Mouse (Mus musculus): ENCODE results near the gene Med29. TPM values are rescaled to one million over a fixed set of nuclear protein-coding genes. Genes with fewer than 3 reads are reported as not detected.
A peak's percentile ranks its signal among the peaks of the same experiment; 100 is the strongest.

Gene Med29
- polyA plus RNA-seq, 1 experiment from 2014 or later, result 42.2 TPM

GRCm38 (mm10) chr7:28367663-28368275, 24.7 kb downstream of the Med29 start:
- Histone ChIP-seq H3K27ac (ENCODE audit: low read depth, low read length) (no peak overlapping the region), H3K4me2 (ENCODE audit: low read depth, low read length) (no peak overlapping the region), H3K9ac (replicated peaks; ENCODE audit: low read depth, low read length) (no peak overlapping the region), H3K9me3 (ENCODE audit: control insufficient read depth, low read length) (no peaks in the 10 kb centered on the region), H3K36me3 (ENCODE audit: control insufficient read depth, insufficient read depth, low read length) (peaks cover 10% of the 10 kb centered on the region), H3K4me1 (ENCODE audit: control insufficient read depth, insufficient read depth, low read length) (peaks cover 9% of the 10 kb centered on the region; the same call in 1 of the 2 replicates), H3K27me3 (ENCODE audit: control insufficient read depth, insufficient read depth, low read length) (no peaks in the 10 kb centered on the region), H3K4me3 (ENCODE audit: low read depth, low read length) (no peak overlapping the region)
- ATAC-seq (ENCODE audit: low read depth), result no peak
- WGBS, result 91% methylated on average over 16 of the region's 16 CpGs

DNA sequence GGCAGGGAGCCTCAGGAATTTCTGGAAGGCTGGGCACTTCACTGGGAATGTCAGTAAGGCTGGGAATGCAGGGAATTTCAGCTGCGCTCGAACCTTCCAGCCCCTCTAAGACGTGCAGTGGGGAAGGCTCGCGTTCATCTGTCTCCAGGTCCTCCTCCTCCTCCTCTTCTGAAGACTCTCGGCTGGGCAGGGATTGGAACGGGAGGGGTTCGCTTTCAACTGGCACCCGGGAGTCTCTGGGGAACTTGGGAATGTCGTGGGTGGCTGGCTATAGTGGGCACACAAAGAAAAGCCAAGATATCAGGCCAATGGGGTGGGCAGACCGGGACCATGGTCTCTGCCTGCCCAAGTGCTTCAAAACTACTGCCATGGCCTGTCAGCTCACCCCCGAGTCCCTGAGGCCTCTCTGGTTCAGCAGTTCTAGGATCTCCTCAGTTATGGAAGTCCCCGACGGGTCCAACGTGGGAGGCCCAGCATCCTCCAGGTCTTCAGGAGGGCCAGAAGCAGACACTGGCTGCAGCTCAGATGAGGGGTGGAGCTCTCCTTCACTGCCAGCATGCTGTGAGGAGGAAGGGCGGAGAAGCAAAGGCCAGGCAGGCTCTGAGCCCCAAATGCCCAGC, 30.0 kb downstream of the Med29 start:
- ATAC-seq (ENCODE audit: low read depth), result no peak
- peaks cover 19% of the 10 kb centered on the region for H3K36me3 ChIP-seq (ENCODE audit: control insufficient read depth, insufficient read depth, low read length)

GRCm38 (mm10) chr7:28361647-28362341, 30.7 kb downstream of the Med29 start:
- Histone ChIP-seq H3K4me2 (ENCODE audit: low read depth, low read length) (no peak overlapping the region), H3K27ac (ENCODE audit: low read depth, low read length) (no peak overlapping the region), H3K4me1 (ENCODE audit: control insufficient read depth, insufficient read depth, low read length) (no peaks in the 10 kb centered on the region), H3K27me3 (ENCODE audit: control insufficient read depth, insufficient read depth, low read length) (no peaks in the 10 kb centered on the region), H3K4me3 (ENCODE audit: low read depth, low read length) (no peak overlapping the region), H3K9me3 (ENCODE audit: control insufficient read depth, low read length) (no peaks in the 10 kb centered on the region), H3K9ac (replicated peaks; ENCODE audit: low read depth, low read length) (no peak overlapping the region), H3K36me3 (ENCODE audit: control insufficient read depth, insufficient read depth, low read length) (peaks cover 16% of the 10 kb centered on the region)
- no peak for ATAC-seq (ENCODE audit: low read depth)
- 96% methylated on average over 20 of the region's 20 CpGs for WGBS

More for the DNA sequence above, 30.0 kb downstream of the Med29 start:
- Histone ChIP-seq H3K4me1 (ENCODE audit: control insufficient read depth, insufficient read depth, low read length) (no peaks in the 10 kb centered on the region), H3K9ac (replicated peaks; ENCODE audit: low read depth, low read length) (no peak overlapping the region), H3K27me3 (ENCODE audit: control insufficient read depth, insufficient read depth, low read length) (no peaks in the 10 kb centered on the region), H3K27ac (ENCODE audit: low read depth, low read length) (no peak overlapping the region), H3K4me2 (ENCODE audit: low read depth, low read length) (no peak overlapping the region), H3K4me3 (ENCODE audit: low read depth, low read length) (no peak overlapping the region), H3K9me3 (ENCODE audit: control insufficient read depth, low read length) (no peaks in the 10 kb centered on the region)
- WGBS, result 91% methylated on average over 16 of the region's 16 CpGs

DNA sequence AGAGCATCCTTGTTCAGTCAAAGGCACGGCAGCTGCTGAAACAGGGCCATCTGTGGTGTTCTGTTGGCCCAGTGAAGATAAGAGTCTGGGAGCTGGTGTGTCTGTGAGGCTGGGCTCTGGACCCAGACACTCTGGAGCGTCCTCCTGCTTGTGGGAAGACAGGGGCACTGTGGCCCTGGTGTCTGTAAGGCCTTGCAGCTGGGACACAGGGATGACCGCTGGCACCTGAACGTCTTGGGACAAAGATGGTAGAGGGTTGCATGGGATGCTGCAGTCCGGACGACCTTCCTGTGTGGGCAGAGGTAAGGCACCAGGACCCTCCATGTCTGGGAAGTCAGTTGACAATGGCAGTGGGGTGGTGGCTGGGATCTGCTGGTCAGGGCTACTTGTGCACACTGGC, 32.2 kb downstream of the Med29 start:
- no peak overlapping the region for H3K4me2 ChIP-seq (ENCODE audit: low read depth, low read length)
- 92% methylated on average over 6 of the region's 6 CpGs for WGBS
- no peak overlapping the region for H3K4me3 ChIP-seq (ENCODE audit: low read depth, low read length)
- no peak for ATAC-seq (ENCODE audit: low read depth)
- H3K36me3 ChIP-seq (ENCODE audit: control insufficient read depth, insufficient read depth, low read length), result peaks cover 16% of the 10 kb centered on the region
- H3K4me1 ChIP-seq (ENCODE audit: control insufficient read depth, insufficient read depth, low read length), result no peaks in the 10 kb centered on the region
- no peak overlapping the region for H3K9ac ChIP-seq (replicated peaks; ENCODE audit: low read depth, low read length)
- H3K9me3 ChIP-seq (ENCODE audit: control insufficient read depth, low read length), result no peaks in the 10 kb centered on the region
- no peak overlapping the region for H3K27ac ChIP-seq (ENCODE audit: low read depth, low read length)
- H3K27me3 ChIP-seq (ENCODE audit: control insufficient read depth, insufficient read depth, low read length), result no peaks in the 10 kb centered on the region

DNA sequence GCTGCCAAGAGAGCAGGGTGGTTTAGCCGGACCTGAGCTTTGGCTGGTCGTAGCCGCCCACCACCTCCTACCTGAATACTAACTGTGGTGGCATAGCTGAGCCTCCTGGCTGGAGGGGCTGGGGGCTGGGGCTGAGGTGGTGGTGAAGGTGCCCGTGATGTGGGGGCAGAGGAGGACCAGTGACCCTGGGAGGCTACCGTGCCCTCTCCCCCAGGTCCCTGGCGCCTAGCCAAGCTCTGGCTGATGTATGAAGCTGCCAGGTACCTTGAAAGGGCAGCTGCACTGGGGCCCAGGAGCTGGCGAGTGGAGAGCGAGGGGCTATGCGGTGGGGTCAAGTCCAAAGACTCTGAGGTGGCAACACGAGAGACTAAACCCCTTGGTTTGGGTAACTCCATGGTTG, 32.7 kb downstream of the Med29 start:
- no peaks in the 10 kb centered on the region for H3K4me1 ChIP-seq (ENCODE audit: control insufficient read depth, insufficient read depth, low read length)
- H3K9me3 ChIP-seq (ENCODE audit: control insufficient read depth, low read length), result no peaks in the 10 kb centered on the region
- no peak for ATAC-seq (ENCODE audit: low read depth)
- H3K9ac ChIP-seq (replicated peaks; ENCODE audit: low read depth, low read length), result no peak overlapping the region
- 93% methylated on average over 10 of the region's 10 CpGs for WGBS
- H3K4me3 ChIP-seq (ENCODE audit: low read depth, low read length), result no peak overlapping the region
- no peak overlapping the region for H3K4me2 ChIP-seq (ENCODE audit: low read depth, low read length)
- peaks cover 15% of the 10 kb centered on the region for H3K36me3 ChIP-seq (ENCODE audit: control insufficient read depth, insufficient read depth, low read length)
- no peaks in the 10 kb centered on the region for H3K27me3 ChIP-seq (ENCODE audit: control insufficient read depth, insufficient read depth, low read length)
- no peak overlapping the region for H3K27ac ChIP-seq (ENCODE audit: low read depth, low read length)

DNA sequence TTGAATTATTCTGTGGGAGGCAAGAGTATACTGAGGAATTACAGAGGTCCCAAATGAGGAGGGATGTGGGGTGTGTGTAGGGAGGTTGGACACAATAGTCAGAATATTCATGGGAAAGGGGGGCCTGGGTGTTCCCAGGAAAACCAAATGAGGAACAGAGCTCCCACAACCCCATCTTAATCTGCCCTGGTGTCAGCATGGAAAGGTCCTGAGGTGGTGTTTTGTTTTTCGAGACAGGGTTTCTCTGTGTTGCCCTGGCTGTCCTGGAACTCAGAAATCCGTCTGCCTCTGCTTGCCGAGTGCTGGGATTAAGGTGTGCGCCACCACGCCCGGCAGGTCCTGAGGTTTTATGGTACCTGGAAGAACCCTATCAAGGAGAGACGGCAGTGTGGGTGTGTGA, 34.1 kb downstream of the Med29 start:
- Histone ChIP-seq H3K27me3 (ENCODE audit: control insufficient read depth, insufficient read depth, low read length) (no peaks in the 10 kb centered on the region), H3K4me2 (ENCODE audit: low read depth, low read length) (no peak overlapping the region), H3K9ac (replicated peaks; ENCODE audit: low read depth, low read length) (0 out of 2 replicates have a peak overlapping the region, but pooled peaks have one; percentile 0), H3K9me3 (ENCODE audit: control insufficient read depth, low read length) (no peaks in the 10 kb centered on the region), H3K36me3 (ENCODE audit: control insufficient read depth, insufficient read depth, low read length) (peaks cover 25% of the 10 kb centered on the region), H3K4me1 (ENCODE audit: control insufficient read depth, insufficient read depth, low read length) (no peaks in the 10 kb centered on the region), H3K27ac (ENCODE audit: low read depth, low read length) (no peak overlapping the region), H3K4me3 (ENCODE audit: low read depth, low read length) (no peak overlapping the region)
- 76% methylated on average over 7 of the region's 7 CpGs for WGBS
- ATAC-seq (ENCODE audit: low read depth), result no peak

DNA sequence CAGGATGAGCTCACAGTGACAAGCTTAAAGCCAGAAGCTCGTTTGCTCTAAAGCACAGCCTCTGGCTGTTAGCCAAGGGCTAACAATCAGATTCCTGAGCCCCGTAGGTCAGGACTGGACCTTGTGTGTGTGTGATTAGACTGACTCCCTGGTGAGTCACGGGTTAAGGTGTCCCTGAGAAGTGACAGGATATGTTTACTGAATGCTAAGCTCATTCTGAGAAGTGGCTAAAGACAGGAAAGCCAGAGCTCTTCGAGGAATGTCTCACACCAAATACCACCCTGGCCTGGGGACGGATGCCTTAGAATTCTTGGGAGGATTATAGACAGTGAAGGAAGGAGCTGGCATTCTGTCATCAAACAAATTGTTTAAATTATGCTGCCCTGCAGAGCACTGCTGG, 34.5 kb downstream of the Med29 start:
- no peak overlapping the region for H3K27ac ChIP-seq (ENCODE audit: low read depth, low read length)
- no peaks in the 10 kb centered on the region for H3K4me1 ChIP-seq (ENCODE audit: control insufficient read depth, insufficient read depth, low read length)
- WGBS, result 21% methylated on average over 5 of the region's 5 CpGs
- peaks cover 29% of the 10 kb centered on the region for H3K36me3 ChIP-seq (ENCODE audit: control insufficient read depth, insufficient read depth, low read length)
- H3K27me3 ChIP-seq (ENCODE audit: control insufficient read depth, insufficient read depth, low read length), result no peaks in the 10 kb centered on the region
- no peak for ATAC-seq (ENCODE audit: low read depth)
- 0 out of 2 replicates have a peak overlapping the region, but pooled peaks have one; percentile 0 for H3K9ac ChIP-seq (replicated peaks; ENCODE audit: low read depth, low read length)
- no peak overlapping the region for H3K4me3 ChIP-seq (ENCODE audit: low read depth, low read length)
- H3K9me3 ChIP-seq (ENCODE audit: control insufficient read depth, low read length), result no peaks in the 10 kb centered on the region
- H3K4me2 ChIP-seq (ENCODE audit: low read depth, low read length), result no peak overlapping the region

DNA sequence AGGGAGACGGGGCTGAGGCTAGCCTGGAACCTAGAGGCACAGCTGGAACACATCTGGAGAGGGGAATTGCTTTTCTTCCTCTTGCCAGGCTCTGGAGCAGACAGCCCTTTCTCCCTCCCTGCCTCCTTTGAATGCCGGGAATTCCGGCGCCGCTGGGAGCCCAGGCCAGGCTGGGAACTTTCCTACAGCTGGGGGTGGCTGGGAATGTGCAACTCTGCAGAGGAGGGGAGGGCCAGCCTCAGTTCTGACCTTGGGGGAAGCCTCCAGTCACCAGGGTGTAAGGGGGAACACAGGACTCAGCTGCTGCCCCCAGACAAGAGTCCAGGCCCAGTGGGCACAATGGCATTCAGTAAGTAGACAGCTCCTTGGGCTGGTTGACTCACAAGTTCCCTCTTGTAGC, 35.5 kb downstream of the Med29 start:
- Histone ChIP-seq H3K9ac (replicated peaks; ENCODE audit: low read depth, low read length) (no peak overlapping the region), H3K4me1 (ENCODE audit: control insufficient read depth, insufficient read depth, low read length) (no peaks in the 10 kb centered on the region; the same call in 1 of the 2 replicates)
- WGBS, result 16% methylated on average over 1 of the region's 5 CpGs

DNA sequence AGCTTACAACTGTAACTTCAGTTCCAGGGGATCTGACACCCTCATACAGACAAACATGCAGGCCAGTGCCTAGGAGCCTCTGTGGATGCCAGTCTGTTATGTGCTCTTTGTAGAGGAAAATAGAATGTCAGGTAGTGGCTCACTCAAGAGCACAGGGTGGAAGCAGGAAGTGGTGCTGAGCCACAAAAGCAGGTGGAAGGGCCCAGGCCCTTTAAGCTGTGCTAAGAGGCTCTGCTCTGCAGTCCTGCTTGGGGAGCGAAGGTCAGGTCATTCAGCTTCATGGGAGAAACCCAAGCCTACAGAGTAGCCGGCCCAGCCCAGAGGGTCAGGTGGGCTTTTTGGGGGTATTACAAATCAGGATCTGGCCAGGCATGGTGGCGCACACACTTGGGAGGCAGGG, 37.3 kb downstream of the Med29 start:
- H3K9me3 ChIP-seq (ENCODE audit: control insufficient read depth, low read length), result no peaks in the 10 kb centered on the region
- peaks cover 17% of the 10 kb centered on the region for H3K36me3 ChIP-seq (ENCODE audit: control insufficient read depth, insufficient read depth, low read length)
- no peak overlapping the region for H3K4me2 ChIP-seq (ENCODE audit: low read depth, low read length)
- peaks cover 8% of the 10 kb centered on the region for H3K4me1 ChIP-seq (ENCODE audit: control insufficient read depth, insufficient read depth, low read length)
- no peaks in the 10 kb centered on the region for H3K27me3 ChIP-seq (ENCODE audit: control insufficient read depth, insufficient read depth, low read length)
- no peak overlapping the region for H3K9ac ChIP-seq (replicated peaks; ENCODE audit: low read depth, low read length)
- no peak overlapping the region for H3K27ac ChIP-seq (ENCODE audit: low read depth, low read length)
- 86% methylated on average over 3 of the region's 3 CpGs for WGBS
- no peak for ATAC-seq (ENCODE audit: low read depth)
- no peak overlapping the region for H3K4me3 ChIP-seq (ENCODE audit: low read depth, low read length)

More for the DNA sequence above, 35.5 kb downstream of the Med29 start:
- Histone ChIP-seq H3K4me2 (ENCODE audit: low read depth, low read length) (no peak overlapping the region), H3K9me3 (ENCODE audit: control insufficient read depth, low read length) (no peaks in the 10 kb centered on the region), H3K4me3 (ENCODE audit: low read depth, low read length) (no peak overlapping the region), H3K27me3 (ENCODE audit: control insufficient read depth, insufficient read depth, low read length) (no peaks in the 10 kb centered on the region), H3K27ac (ENCODE audit: low read depth, low read length) (peak overlapping the region; percentile 34; the same call in 1 of the 2 replicates), H3K36me3 (ENCODE audit: control insufficient read depth, insufficient read depth, low read length) (peaks cover 25% of the 10 kb centered on the region)
- 0 out of 2 replicates have a peak, but pooled peaks have one; percentile 28 for ATAC-seq (ENCODE audit: low read depth)

All from neural tube, embryonic 14.5 days (tissue).